Mouse (Mus musculus) CH12.LX (cell line): ENCODE data around the gene Abca3. TPM values are rescaled to one million over a fixed set of nuclear protein-coding genes. Genes with fewer than 3 reads are reported as not detected.
"Not testable (repeated sequence)": the region's sequence is repeated elsewhere in the genome, so short reads cannot be mapped to it uniquely, and the experiment has no call there.

ENCODE experiments used
- DNase-seq: peaks from one replicate; pipeline ENCODE4 v3.0.0-alpha.2; 2013; ENCODE audit errors: extremely low read depth
- H3K27ac ChIP-seq: 2 replicates; pipeline ENCODE4 v1.5.1; 2012; ENCODE audit warnings: low read depth, mild to moderate bottlenecking, control low read depth, moderate library complexity; ENCODE audit not compliant: insufficient read depth
- H3K27me3 ChIP-seq: replicated peaks from 2 replicates; pipeline ENCODE3; 2012; ENCODE audit warnings: inconsistent platforms
- H3K36me3 ChIP-seq, 2 experiments: replicated peaks in 1 of 2; 2 replicates each; pipeline versions ENCODE3 to v1.6.1; 2012; ENCODE audit warnings: inconsistent platforms in 1 of 2, low read length in 1 of 2, mild to moderate bottlenecking in 1 of 2, mixed read lengths in 1 of 2, moderate library complexity in 1 of 2; ENCODE audit not compliant: control insufficient read depth in 1 of 2, insufficient read depth in 1 of 2
- H3K4me1 ChIP-seq, 2 experiments: 2 replicates each; pipeline ENCODE4 v1.6.1; 2012; ENCODE audit warnings: inconsistent platforms in 1 of 2, moderate library complexity in 1 of 2; ENCODE audit not compliant: insufficient read depth in 2 of 2, control insufficient read depth in 1 of 2
- H3K4me2 ChIP-seq: 2 replicates; pipeline ENCODE4 v1.6.1; 2012; ENCODE audit warnings: low read depth, mild to moderate bottlenecking, control low read depth; ENCODE audit not compliant: poor library complexity, insufficient read depth, severe bottlenecking
- H3K4me3 ChIP-seq, 3 experiments: fragments of 150-350 bp in 1 of 3; sonication (generic) in 1 of 3; replicated peaks in 1 of 3; 2 replicates each; pipeline versions ENCODE3 to v1.5.1; 2011 to 2012; ENCODE audit warnings: low read depth in 2 of 3, low read length in 2 of 3, mild to moderate bottlenecking in 2 of 3, moderate library complexity in 2 of 3, control low read depth in 1 of 3, improper control_type of control experiment in 1 of 3, inconsistent platforms in 1 of 3, mixed read lengths in 1 of 3; ENCODE audit not compliant: poor library complexity in 1 of 3
- H3K79me2 ChIP-seq: replicated peaks from 2 replicates; pipeline ENCODE4 v1.6.1; 2012; ENCODE audit warnings: mild to moderate bottlenecking, moderate library complexity; ENCODE audit not compliant: control insufficient read depth, poor library complexity, insufficient read depth, severe bottlenecking; ENCODE audit errors: extremely low read depth
- H3K9ac ChIP-seq: 2 replicates; pipeline ENCODE4 v1.6.1; 2012; ENCODE audit warnings: low read depth, mild to moderate bottlenecking, control low read depth, moderate library complexity; ENCODE audit not compliant: insufficient read depth
- H3K9me3 ChIP-seq: replicated peaks from 2 replicates; pipeline ENCODE3; 2012; ENCODE audit warnings: low read length, inconsistent platforms, mixed read lengths
- CTCF ChIP-seq, 2 experiments: IDR thresholded peaks in 1 of 2; conservative IDR thresholded peaks in 1 of 2; 2 replicates each; pipeline ENCODE4 v1.5.1; 2011 to 2012; ENCODE audit warnings: low read depth in 2 of 2, low read length in 2 of 2, improper control_type of control experiment in 1 of 2, inconsistent platforms in 1 of 2, mild to moderate bottlenecking in 1 of 2, moderate library complexity in 1 of 2
- dilution Hi-C: fragments of 300-500 bp; cut with MboI; formaldehyde crosslinking; loops from 2 replicates; pipeline ENCODE4 v1.14.3; 2020; ENCODE audit warnings: low sequenced_read_pairs; ENCODE audit not compliant: extremely low pct_unique_long_range_greater_than_20kb, extremely low pct_ligation_motif_present
- in situ Hi-C: fragments of 300-500 bp; cut with MboI; formaldehyde crosslinking; loops from 3 replicates; pipeline ENCODE4 v1.14.3; 2019; ENCODE audit warnings: low sequenced_read_pairs, low pct_ligation_motif_present, low pct_unique_long_range_greater_than_20kb, mixed read lengths
- polyA plus RNA-seq: library from polyadenylated mRNA; unstranded; fragments of >175 nt; gene quantifications from 2 replicates; pipeline ENCODE4 v1.2.1, GENCODE M21; 2012; ENCODE audit warnings: low read depth; ENCODE audit not compliant: insufficient read length
- total RNA-seq, 2 experiments: library from RNA; depleted of rRNA; stranded (reverse); fragments of 300-350 nt in 1 of 2; fragments of >200 nt in 1 of 2; gene quantifications; 2 replicates each; pipeline ENCODE4 v1.2.3; 2012 to 2014

Gene Abca3
- total and polyA plus RNA-seq, 3 experiments = 3.9 to 8.7 (median 8.4) TPM

GRCm38 (mm10) chr17:24455523-24456206, 103.9 kb downstream of the Abca3 start:
- peaks cover 9 to 19% of the 10 kb centered on the region in 2 experiments for H3K36me3 ChIP-seq
- in situ Hi-C loops, DNase-seq, H3K27me3 ChIP-seq, H3K9ac ChIP-seq, H3K9me3 ChIP-seq, dilution Hi-C loops, H3K27ac ChIP-seq: not testable (repeated sequence)
- peak in 1 of 2 experiments; percentile 12; a peak in 1 of 4 replicates for TF ChIP-seq CTCF (conservative IDR thresholded peaks at IDR 0.05 in 1 of 2, IDR thresholded peaks at IDR 0.05 in 1 of 2; ENCODE audit: low read depth in 2 of 2, low read length in 2 of 2)
- H3K79me2 ChIP-seq = peaks cover 15% of the 10 kb centered on the region
- peaks cover 0 to 18% of the 10 kb centered on the region in 2 experiments; a peak in 2 of 4 replicates for H3K4me1 ChIP-seq
- peak overlapping the region in 2 of 3 experiments; percentile 28 to 91 for H3K4me3 ChIP-seq
- H3K4me2 ChIP-seq = peak overlapping the region; percentile 27; the same call in 1 of the 2 replicates

Other genes with a start within 250 kb of the Abca3 start
- 15.3 and 15.9 TPM in 2 replicates for gene Pdpk1, start 201.0 kb upstream of the Abca3 start, total RNA-seq (2012; rRNA removed)
- gene Pdpk1, start 201.0 kb upstream of the Abca3 start, total RNA-seq (2014; rRNA removed) = 16.7 and 17.0 TPM in 2 replicates
- gene Pdpk1, start 201.0 kb upstream of the Abca3 start, polyA plus RNA-seq = 9.6 and 12.2 TPM in 2 replicates
- gene Amdhd2, start 188.2 kb upstream of the Abca3 start, total RNA-seq (2012; rRNA removed) = 0.59 and 0.64 TPM in 2 replicates
- not detected in 2 replicates for gene Amdhd2, start 188.2 kb upstream of the Abca3 start, total RNA-seq (2014; rRNA removed)
- not detected in 2 replicates for gene Amdhd2, start 188.2 kb upstream of the Abca3 start, polyA plus RNA-seq
- 79.4 and 83.2 TPM in 2 replicates for gene Atp6v0c, start 182.2 kb upstream of the Abca3 start, total RNA-seq (2012; rRNA removed)
- 41.8 and 49.1 TPM in 2 replicates for gene Atp6v0c, start 182.2 kb upstream of the Abca3 start, total RNA-seq (2014; rRNA removed)
- 317 and 407 TPM in 2 replicates for gene Atp6v0c, start 182.2 kb upstream of the Abca3 start, polyA plus RNA-seq
- 4.2 and 4.8 TPM in 2 replicates for gene Tbc1d24, start 146.4 kb upstream of the Abca3 start, total RNA-seq (2012; rRNA removed)
- 3.5 and 4.5 TPM in 2 replicates for gene Tbc1d24, start 146.4 kb upstream of the Abca3 start, total RNA-seq (2014; rRNA removed)
- 5.8 and 6.6 TPM in 2 replicates for gene Tbc1d24, start 146.4 kb upstream of the Abca3 start, polyA plus RNA-seq
- 0.08 TPM in 2 replicates for gene Ntn3, start 142.4 kb upstream of the Abca3 start, total RNA-seq (2012; rRNA removed)
- gene Ntn3, start 142.4 kb upstream of the Abca3 start, total RNA-seq (2014; rRNA removed) = not detected in 2 replicates
- 0.10 TPM in 1 of 2 replicates, not detected in the other for gene Ntn3, start 142.4 kb upstream of the Abca3 start, polyA plus RNA-seq
- gene Tedc2, start 131.1 kb upstream of the Abca3 start, total RNA-seq (2012; rRNA removed) = 11.8 and 13.6 TPM in 2 replicates
- 14.1 and 14.7 TPM in 2 replicates for gene Tedc2, start 131.1 kb upstream of the Abca3 start, total RNA-seq (2014; rRNA removed)
- 14.1 and 14.5 TPM in 2 replicates for gene Tedc2, start 131.1 kb upstream of the Abca3 start, polyA plus RNA-seq
- gene Ccnf, start 100.5 kb upstream of the Abca3 start, total RNA-seq (2012; rRNA removed) = 40.1 and 40.9 TPM in 2 replicates
- 26.4 and 27.7 TPM in 2 replicates for gene Ccnf, start 100.5 kb upstream of the Abca3 start, total RNA-seq (2014; rRNA removed)
- gene Ccnf, start 100.5 kb upstream of the Abca3 start, polyA plus RNA-seq = 57.6 and 60.7 TPM in 2 replicates
- not detected in 2 replicates for gene Abca17, start 882 bp upstream of the Abca3 start, total RNA-seq (2012; rRNA removed)
- 0.35 TPM in 1 of 2 replicates, not detected in the other for gene Abca17, start 882 bp upstream of the Abca3 start, total RNA-seq (2014; rRNA removed)
- gene Abca17, start 882 bp upstream of the Abca3 start, polyA plus RNA-seq = not detected in 2 replicates
- gene Rnps1, start 62.6 kb downstream of the Abca3 start, total RNA-seq (2012; rRNA removed) = 160 and 186 TPM in 2 replicates
- gene Rnps1, start 62.6 kb downstream of the Abca3 start, total RNA-seq (2014; rRNA removed) = 288 and 302 TPM in 2 replicates
- 252 and 255 TPM in 2 replicates for gene Rnps1, start 62.6 kb downstream of the Abca3 start, polyA plus RNA-seq
- gene Eci1, start 74.7 kb downstream of the Abca3 start, total RNA-seq (2012; rRNA removed) = 97.4 and 122 TPM in 2 replicates
- gene Eci1, start 74.7 kb downstream of the Abca3 start, total RNA-seq (2014; rRNA removed) = 94.7 and 100 TPM in 2 replicates
- 70.1 and 74.1 TPM in 2 replicates for gene Eci1, start 74.7 kb downstream of the Abca3 start, polyA plus RNA-seq
- 1.5 and 1.6 TPM in 2 replicates for gene Dnase1l2, start 91.2 kb downstream of the Abca3 start, total RNA-seq (2012; rRNA removed)
- gene Dnase1l2, start 91.2 kb downstream of the Abca3 start, total RNA-seq (2014; rRNA removed) = 0.82 TPM in 2 replicates
- 1.1 and 1.3 TPM in 2 replicates for gene Dnase1l2, start 91.2 kb downstream of the Abca3 start, polyA plus RNA-seq
- 21.5 and 22.7 TPM in 2 replicates for gene E4f1, start 118.4 kb downstream of the Abca3 start, total RNA-seq (2012; rRNA removed)
- gene E4f1, start 118.4 kb downstream of the Abca3 start, total RNA-seq (2014; rRNA removed) = 10.0 and 10.2 TPM in 2 replicates
- 16.2 and 17.4 TPM in 2 replicates for gene E4f1, start 118.4 kb downstream of the Abca3 start, polyA plus RNA-seq
- 14.2 and 17.3 TPM in 2 replicates for gene Pgp, start 118.4 kb downstream of the Abca3 start, total RNA-seq (2012; rRNA removed)
- gene Pgp, start 118.4 kb downstream of the Abca3 start, total RNA-seq (2014; rRNA removed) = 31.1 and 41.8 TPM in 2 replicates
- 41.1 and 41.6 TPM in 2 replicates for gene Pgp, start 118.4 kb downstream of the Abca3 start, polyA plus RNA-seq
- gene Bricd5, start 121.9 kb downstream of the Abca3 start, total RNA-seq (2012; rRNA removed) = 0.98 and 1.1 TPM in 2 replicates
- gene Bricd5, start 121.9 kb downstream of the Abca3 start, total RNA-seq (2014; rRNA removed) = not detected in 2 replicates
- 0.61 TPM in 1 of 2 replicates, not detected in the other for gene Bricd5, start 121.9 kb downstream of the Abca3 start, polyA plus RNA-seq
- 10.0 and 13.6 TPM in 2 replicates for gene Mlst8, start 127.1 kb downstream of the Abca3 start, total RNA-seq (2012; rRNA removed)
- gene Mlst8, start 127.1 kb downstream of the Abca3 start, total RNA-seq (2014; rRNA removed) = 10.9 and 14.0 TPM in 2 replicates
- 21.8 and 24.7 TPM in 2 replicates for gene Mlst8, start 127.1 kb downstream of the Abca3 start, polyA plus RNA-seq
- 0.08 and 0.21 TPM in 2 replicates for gene Caskin1, start 136.7 kb downstream of the Abca3 start, total RNA-seq (2012; rRNA removed)
- gene Caskin1, start 136.7 kb downstream of the Abca3 start, total RNA-seq (2014; rRNA removed) = not detected in 2 replicates
- 0.71 and 0.80 TPM in 2 replicates for gene Caskin1, start 136.7 kb downstream of the Abca3 start, polyA plus RNA-seq
- gene Traf7, start 176.0 kb downstream of the Abca3 start, total RNA-seq (2012; rRNA removed) = 122 and 127 TPM in 2 replicates
- 109 and 114 TPM in 2 replicates for gene Traf7, start 176.0 kb downstream of the Abca3 start, total RNA-seq (2014; rRNA removed)
- 167 and 176 TPM in 2 replicates for gene Traf7, start 176.0 kb downstream of the Abca3 start, polyA plus RNA-seq
- 1.3 and 2.2 TPM in 2 replicates for gene Rab26, start 182.3 kb downstream of the Abca3 start, total RNA-seq (2012; rRNA removed)
- gene Rab26, start 182.3 kb downstream of the Abca3 start, total RNA-seq (2014; rRNA removed) = 0.36 TPM in 1 of 2 replicates, not detected in the other
- 0.40 and 0.74 TPM in 2 replicates for gene Rab26, start 182.3 kb downstream of the Abca3 start, polyA plus RNA-seq
- gene Pkd1, start 197.9 kb downstream of the Abca3 start, total RNA-seq (2012; rRNA removed) = 11.1 and 13.4 TPM in 2 replicates
- gene Pkd1, start 197.9 kb downstream of the Abca3 start, total RNA-seq (2014; rRNA removed) = 2.7 and 2.8 TPM in 2 replicates
- gene Pkd1, start 197.9 kb downstream of the Abca3 start, polyA plus RNA-seq = 7.5 and 8.3 TPM in 2 replicates